Mouse (Mus musculus): Measurements from ENCODE around the gene Il18bp. TPM values are rescaled to one million over a fixed set of nuclear protein-coding genes. Genes with fewer than 3 reads are reported as not detected.

Gene Il18bp
- 9.5 and 11.2 TPM in 2 replicates for total RNA-seq (2014; rRNA removed)
- polyA plus RNA-seq (2015; fragmentation: Nextera tagmentation; extraction: Ambion mirVana), result 1.7 and 2.8 TPM in 2 replicates

DNA sequence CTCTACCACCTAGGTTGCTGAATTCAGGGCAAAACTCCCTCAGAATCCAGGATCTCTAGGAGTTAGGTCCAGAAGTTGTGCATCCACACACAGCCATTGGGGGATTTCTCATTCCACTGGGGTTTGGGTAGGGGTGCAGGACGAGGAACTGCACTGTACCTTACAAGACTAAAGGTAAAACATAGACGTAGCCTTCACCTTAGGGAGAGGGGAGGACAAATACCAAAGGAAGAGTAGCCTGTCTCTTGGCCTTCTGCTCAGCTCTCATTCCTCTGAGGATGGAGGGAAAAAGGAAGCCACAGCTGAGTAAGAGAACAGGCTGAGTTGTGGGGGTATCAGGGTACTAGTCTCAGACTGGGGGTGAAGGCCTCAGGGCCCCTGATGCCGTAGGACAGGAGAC, at the start of gene Il18bp:
Il18bp (minus strand) TSS at position 101 of the 400 bp plus-strand sequence.
- Histone ChIP-seq H3K4me3 (ENCODE audit: low read depth, low read length) (no peak within 1 kb of the TSS), H3K27ac (ENCODE audit: low read depth, low read length) (no peak within 1 kb of the TSS), H3K9me3 (ENCODE audit: low read length) (no peaks in the 10 kb centered on the region), H3K36me3 (ENCODE audit: insufficient read depth) (peaks cover 84% of the 10 kb centered on the region), H3K4me2 (ENCODE audit: low read depth) (no peak within 1 kb of the TSS), H3K27me3 (ENCODE audit: insufficient read depth, low read length) (no peaks in the 10 kb centered on the region), H3K9ac (no peak within 1 kb of the TSS), H3K4me1 (ENCODE audit: insufficient read depth) (no peaks in the 10 kb centered on the region)
- 94% methylated on average over 3 of the region's 3 CpGs for WGBS
- ATAC-seq (no peak), DNase-seq (no peak)
- no peak for TF ChIP-seq CTCF (IDR thresholded peaks at IDR 0.05; ENCODE audit: low read depth)

DNA sequence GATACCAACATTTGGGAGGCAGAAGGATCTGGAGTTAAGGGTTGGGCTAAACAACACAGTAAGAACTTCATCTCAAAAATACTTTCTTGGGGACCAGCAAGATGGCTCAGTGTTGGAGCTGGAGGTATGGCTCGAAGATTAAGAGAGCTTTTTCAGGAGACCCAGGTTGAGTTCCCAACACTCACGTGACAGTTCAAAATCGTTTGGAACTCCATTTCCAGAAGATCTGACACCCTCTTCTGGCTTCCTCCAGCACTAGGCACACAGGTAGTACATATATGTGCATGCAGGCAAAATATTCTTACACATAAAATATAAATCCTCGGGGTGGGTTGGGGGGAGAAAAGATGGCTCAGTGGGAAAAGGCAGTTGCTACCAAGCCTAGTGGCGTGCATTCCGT, 47.9 kb upstream of the Il18bp start:
- WGBS, result 77% methylated on average over 6 of the region's 6 CpGs
- H3K27ac ChIP-seq (ENCODE audit: low read depth, low read length), result no peak overlapping the region
- no peak overlapping the region for H3K9ac ChIP-seq
- TF ChIP-seq CTCF (IDR thresholded peaks at IDR 0.05; ENCODE audit: low read depth), result no peak
- H3K4me3 ChIP-seq (ENCODE audit: low read depth, low read length), result peak overlapping the region; percentile 83
- H3K4me2 ChIP-seq (ENCODE audit: low read depth), result peak overlapping the region; percentile 73
- ATAC-seq (no peak), DNase-seq (no peak)
- no peaks in the 10 kb centered on the region for H3K9me3 ChIP-seq (ENCODE audit: low read length)
- H3K4me1 ChIP-seq (ENCODE audit: insufficient read depth), result peaks cover 7% of the 10 kb centered on the region; the same call in 1 of the 2 replicates
- no peaks in the 10 kb centered on the region for H3K27me3 ChIP-seq (ENCODE audit: insufficient read depth, low read length)
- H3K36me3 ChIP-seq (ENCODE audit: insufficient read depth), result no peaks in the 10 kb centered on the region

DNA sequence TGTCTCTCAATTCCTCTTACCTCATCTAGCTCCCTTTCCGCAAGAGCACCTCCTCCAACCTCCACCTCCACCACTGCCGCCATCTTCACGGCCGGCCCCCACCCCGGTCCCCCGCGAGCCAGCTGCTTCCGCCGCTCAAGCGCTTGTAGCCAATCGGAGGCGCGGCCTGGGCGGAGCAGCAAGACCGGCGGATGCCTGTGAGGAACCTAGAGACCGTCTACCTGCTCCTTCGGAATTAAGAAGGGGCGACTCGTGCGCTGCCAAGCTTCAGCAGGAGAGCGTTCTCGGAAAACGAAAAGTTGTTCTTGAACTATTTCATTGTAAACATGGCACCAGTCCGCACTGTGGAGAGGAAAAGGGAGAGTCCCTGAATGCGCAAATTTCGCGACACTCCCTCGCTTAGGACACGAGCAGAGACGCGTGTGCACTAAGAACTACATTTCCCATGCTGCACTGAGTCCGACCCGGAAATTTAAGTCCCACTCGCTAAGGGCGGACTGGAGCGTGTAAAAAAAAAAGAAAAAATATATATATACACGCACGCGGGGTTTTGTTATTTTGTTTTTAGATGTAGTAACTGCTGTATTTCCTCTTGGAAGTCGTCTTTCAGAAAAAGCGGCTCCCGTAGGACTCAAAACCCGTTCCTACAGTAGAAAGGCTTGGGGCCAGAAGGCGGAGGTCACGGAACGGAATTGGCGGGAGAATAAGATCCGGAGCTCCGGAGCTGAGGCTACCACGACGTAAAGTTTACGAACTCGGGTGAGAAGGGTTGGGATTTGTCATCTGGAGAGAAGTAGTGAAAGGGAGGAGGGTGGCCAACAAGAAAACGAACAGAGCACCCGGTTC, 46.8 kb upstream of the Il18bp start, which contains the start of the genes Rnf121, Xndc1 and Xntrpc:
Rnf121 (minus strand) TSS at position 424 of the 846 bp plus-strand sequence.
Xndc1 (plus strand) TSS at position 466 of the 846 bp plus-strand sequence.
Xntrpc (plus strand) TSS at position 668 of the 846 bp plus-strand sequence.
- peak within 1 kb of the TSS; percentile 83 for H3K4me3 ChIP-seq (ENCODE audit: low read depth, low read length)
- TF ChIP-seq CTCF (IDR thresholded peaks at IDR 0.05; ENCODE audit: low read depth), result no peak
- peak within 1 kb of the TSS; percentile 77 for H3K9ac ChIP-seq
- ATAC-seq (peak; percentile 99), DNase-seq (peak; percentile 96)
- WGBS, result under 1% methylated on average over 56 of the region's 56 CpGs
- H3K36me3 ChIP-seq (ENCODE audit: insufficient read depth), result no peaks in the 10 kb centered on the region
- peak within 1 kb of the TSS; percentile 73 for H3K4me2 ChIP-seq (ENCODE audit: low read depth)
- no peaks in the 10 kb centered on the region for H3K27me3 ChIP-seq (ENCODE audit: insufficient read depth, low read length)
- H3K9me3 ChIP-seq (ENCODE audit: low read length), result no peaks in the 10 kb centered on the region
- peak within 1 kb of the TSS; percentile 88 for H3K27ac ChIP-seq (ENCODE audit: low read depth, low read length)
- H3K4me1 ChIP-seq (ENCODE audit: insufficient read depth), result peaks cover 7% of the 10 kb centered on the region; the same call in 1 of the 2 replicates

DNA sequence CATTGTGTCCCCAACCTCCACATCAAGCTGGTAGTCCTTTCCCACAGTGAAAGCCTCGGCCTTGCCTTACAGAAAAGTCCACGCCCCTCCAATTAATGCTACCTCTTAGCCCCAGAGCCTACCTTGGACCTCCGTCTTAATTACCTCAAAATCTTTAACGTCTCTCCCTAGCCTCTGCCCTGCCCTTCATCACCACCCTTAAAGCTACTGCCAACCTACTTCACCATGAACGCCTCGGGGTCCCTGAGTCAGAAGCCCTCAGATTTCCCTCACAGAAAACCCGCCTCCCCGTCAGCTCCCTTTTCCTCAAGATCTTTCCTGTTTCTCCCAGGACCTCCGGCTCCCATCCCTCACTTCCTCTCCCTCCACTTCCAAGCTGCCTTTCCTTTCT, 46.2 kb upstream of the Il18bp start:
- Histone ChIP-seq H3K4me1 (ENCODE audit: insufficient read depth) (peaks cover 7% of the 10 kb centered on the region; the same call in 1 of the 2 replicates), H3K27me3 (ENCODE audit: insufficient read depth, low read length) (no peaks in the 10 kb centered on the region), H3K4me3 (ENCODE audit: low read depth, low read length) (peak overlapping the region; percentile 83), H3K36me3 (ENCODE audit: insufficient read depth) (no peaks in the 10 kb centered on the region), H3K4me2 (ENCODE audit: low read depth) (peak overlapping the region; percentile 73), H3K9ac (peak overlapping the region; percentile 77), H3K9me3 (ENCODE audit: low read length) (no peaks in the 10 kb centered on the region), H3K27ac (ENCODE audit: low read depth, low read length) (peak overlapping the region; percentile 88)
- TF ChIP-seq CTCF (IDR thresholded peaks at IDR 0.05; ENCODE audit: low read depth), result no peak
- 3% methylated on average over 9 of the region's 9 CpGs for WGBS
- peak; percentile 30 for ATAC-seq
- no peak for DNase-seq

DNA sequence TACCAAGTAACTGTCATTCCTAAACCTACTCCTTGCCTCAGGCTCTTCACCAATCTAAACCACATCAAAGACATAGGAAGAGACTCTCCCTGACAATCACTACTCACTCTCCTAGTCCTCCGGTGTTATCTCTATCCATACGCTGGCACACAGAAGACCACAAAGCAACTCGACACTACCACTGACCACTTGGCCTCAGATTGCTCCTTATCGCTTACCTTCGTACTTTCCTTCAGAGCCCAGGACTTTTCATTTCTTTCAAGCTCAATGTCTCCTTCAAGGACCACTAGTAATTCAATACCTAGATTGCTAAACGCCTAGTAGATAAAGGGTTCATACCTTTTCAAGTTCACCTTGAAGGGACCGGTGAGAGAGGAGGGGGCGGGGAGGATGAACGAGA, 45.4 kb upstream of the Il18bp start:
- Histone ChIP-seq H3K4me3 (ENCODE audit: low read depth, low read length) (peak overlapping the region; percentile 83), H3K27ac (ENCODE audit: low read depth, low read length) (no peak overlapping the region), H3K4me2 (ENCODE audit: low read depth) (peak overlapping the region; percentile 73), H3K9me3 (ENCODE audit: low read length) (no peaks in the 10 kb centered on the region), H3K36me3 (ENCODE audit: insufficient read depth) (0 out of 2 replicates have a peak, but pooled peaks cover 3% of the 10 kb centered on the region), H3K9ac (no peak overlapping the region), H3K27me3 (ENCODE audit: insufficient read depth, low read length) (no peaks in the 10 kb centered on the region), H3K4me1 (ENCODE audit: insufficient read depth) (peaks cover 7% of the 10 kb centered on the region; the same call in 1 of the 2 replicates)
- ATAC-seq (no peak), DNase-seq (no peak)
- WGBS, result 93% methylated on average over 9 of the region's 9 CpGs
- TF ChIP-seq CTCF (IDR thresholded peaks at IDR 0.05; ENCODE audit: low read depth), result no peak

DNA sequence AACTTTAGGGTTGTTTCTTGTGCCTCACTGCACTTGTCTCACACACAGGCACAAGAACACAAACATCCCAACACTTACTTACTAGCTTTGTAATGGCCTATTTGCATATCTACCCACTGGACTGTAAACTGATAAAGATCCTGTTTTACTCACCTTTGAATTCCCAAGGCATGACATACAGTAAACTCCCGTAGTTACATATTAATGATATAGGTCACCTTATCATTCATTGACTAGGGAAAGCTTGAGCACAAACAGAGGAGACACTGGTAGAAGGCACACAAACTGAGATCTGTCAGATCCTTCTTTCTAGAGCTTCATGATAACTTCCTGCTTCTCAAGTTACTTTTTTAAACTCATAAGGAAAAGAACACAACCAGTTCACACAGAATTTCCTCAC, 43.7 kb upstream of the Il18bp start:
- H3K4me2 ChIP-seq (ENCODE audit: low read depth), result no peak overlapping the region
- no peak overlapping the region; the same call in 1 of the 2 replicates for H3K9ac ChIP-seq
- H3K9me3 ChIP-seq (ENCODE audit: low read length), result no peaks in the 10 kb centered on the region
- WGBS, result 89% methylated on average over 1 of the region's 1 CpGs
- H3K36me3 ChIP-seq (ENCODE audit: insufficient read depth), result 0 out of 2 replicates have a peak, but pooled peaks cover 4% of the 10 kb centered on the region
- no peak overlapping the region for H3K4me3 ChIP-seq (ENCODE audit: low read depth, low read length)
- ATAC-seq, result no peak
- no peak for DNase-seq
- peaks cover 7% of the 10 kb centered on the region; the same call in 1 of the 2 replicates for H3K4me1 ChIP-seq (ENCODE audit: insufficient read depth)
- no peak overlapping the region for H3K27ac ChIP-seq (ENCODE audit: low read depth, low read length)
- H3K27me3 ChIP-seq (ENCODE audit: insufficient read depth, low read length), result no peaks in the 10 kb centered on the region
- no peak for TF ChIP-seq CTCF (IDR thresholded peaks at IDR 0.05; ENCODE audit: low read depth)

DNA sequence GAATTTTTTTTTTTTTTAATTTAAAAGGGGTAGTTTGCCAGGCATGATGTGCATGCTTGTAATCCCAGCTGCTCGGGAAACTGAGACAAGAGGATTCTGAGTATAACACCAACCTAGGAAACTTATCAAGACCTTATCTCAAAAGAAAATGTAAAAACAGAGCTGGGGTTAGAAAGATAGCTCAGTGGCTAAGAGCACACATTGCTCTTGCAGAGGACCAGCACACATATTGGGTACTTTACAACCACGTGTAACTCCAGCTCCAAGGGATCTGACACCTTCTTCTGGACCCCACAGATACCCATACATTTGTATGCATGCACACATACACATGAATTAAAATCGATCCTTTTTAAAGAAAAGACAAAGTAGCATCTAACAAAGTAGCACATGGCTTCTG, 42.9 kb upstream of the Il18bp start:
- no peaks in the 10 kb centered on the region for H3K27me3 ChIP-seq (ENCODE audit: insufficient read depth, low read length)
- H3K4me1 ChIP-seq (ENCODE audit: insufficient read depth), result peaks cover 7% of the 10 kb centered on the region; the same call in 1 of the 2 replicates
- no peak for TF ChIP-seq CTCF (IDR thresholded peaks at IDR 0.05; ENCODE audit: low read depth)
- no peak for DNase-seq
- 92% methylated on average over 3 of the region's 3 CpGs for WGBS
- no peak overlapping the region for H3K9ac ChIP-seq
- H3K4me3 ChIP-seq (ENCODE audit: low read depth, low read length), result no peak overlapping the region
- H3K27ac ChIP-seq (ENCODE audit: low read depth, low read length), result no peak overlapping the region
- 0 out of 2 replicates have a peak, but pooled peaks cover 4% of the 10 kb centered on the region for H3K36me3 ChIP-seq (ENCODE audit: insufficient read depth)
- no peaks in the 10 kb centered on the region for H3K9me3 ChIP-seq (ENCODE audit: low read length)
- no peak overlapping the region for H3K4me2 ChIP-seq (ENCODE audit: low read depth)
- no peak for ATAC-seq
